Mouse (Mus musculus) forebrain, postnatal 0 days (tissue): ENCODE results near the gene Hoxa13. TPM values are rescaled to one million over a fixed set of nuclear protein-coding genes. Genes with fewer than 3 reads are reported as not detected.

ENCODE experiments used
- ATAC-seq: fragments of 200-750 bp; cut with Nextera tagmentation; 2 replicates; pipeline ENCODE4 v1.8.0; 2017; ENCODE audit warnings: mild to moderate bottlenecking, moderate library complexity
- DNase-seq: peaks from one replicate; pipeline ENCODE4 v3.0.0-alpha.2; 2015
- H3K27ac ChIP-seq: fragments of 300-500 bp; sonication (generic); 2 replicates; pipeline ENCODE4 v1.5.1; 2014; ENCODE audit warnings: low read depth, mild to moderate bottlenecking, antibody characterized with exemption, low read length, moderate library complexity, mixed read lengths
- H3K27me3 ChIP-seq: fragments of 300-500 bp; sonication (generic); 2 replicates; pipeline ENCODE4 v1.6.1; 2014; ENCODE audit warnings: mild to moderate bottlenecking, low read length, mixed read lengths; ENCODE audit not compliant: insufficient read depth
- H3K36me3 ChIP-seq: fragments of 300-500 bp; sonication (generic); 2 replicates; pipeline ENCODE4 v1.6.1; 2014; ENCODE audit warnings: mild to moderate bottlenecking, moderate library complexity; ENCODE audit not compliant: insufficient read depth
- H3K4me1 ChIP-seq: fragments of 300-500 bp; sonication (generic); 2 replicates; pipeline ENCODE4 v1.6.1; 2014; ENCODE audit warnings: antibody characterized with exemption; ENCODE audit not compliant: insufficient read depth
- H3K4me2 ChIP-seq: fragments of 300-500 bp; sonication (generic); 2 replicates; pipeline ENCODE4 v1.6.1; 2014; ENCODE audit warnings: low read depth, mild to moderate bottlenecking, moderate library complexity
- H3K4me3 ChIP-seq: fragments of 300-500 bp; sonication (generic); 2 replicates; pipeline ENCODE4 v1.5.1; 2014; ENCODE audit warnings: low read depth, low read length, mixed read lengths
- H3K9ac ChIP-seq: fragments of 300-500 bp; sonication (generic); 2 replicates; pipeline ENCODE4 v1.6.1; 2014; ENCODE audit warnings: mild to moderate bottlenecking
- H3K9me3 ChIP-seq: fragments of 300-500 bp; sonication (generic); 2 replicates; pipeline ENCODE4 v1.6.1; 2016; ENCODE audit warnings: low read length
- CTCF ChIP-seq: sonication (generic); IDR thresholded peaks from 2 replicates; pipeline ENCODE4 v1.5.1; 2016; ENCODE audit warnings: antibody characterized with exemption, control low read depth, low read depth
- WGBS: fragments of 180-500 bp; shearing (Covaris S2); extraction: QIAGEN DNeasy Blood & Tissue Kit; methylation state at CpG from one replicate; pipeline ENCODE4 v1.1.7; 2014; 5-methylcytosine and 5-hydroxymethylcytosine counted together
- polyA plus RNA-seq: library from polyadenylated mRNA; unstranded; fragments of >200 nt; fragmentation: Nextera tagmentation; extraction: Ambion mirVana; gene quantifications from 2 replicates; pipeline ENCODE4 v1.2.1, GENCODE M21; 2015
- total RNA-seq: library from RNA; depleted of rRNA; stranded (reverse); fragments of >200 nt; gene quantifications from 2 replicates; pipeline ENCODE4 v1.2.3, GENCODE M21; 2014

Gene Hoxa13
- total and polyA plus RNA-seq, 2 experiments from 2014 or later = not detected

GRCm38 (mm10) chr6:52245040-52245756 is 15.5 kb downstream of the Hoxa13 start:
- Histone ChIP-seq H3K27ac (no peak overlapping the region), H3K4me1 (no peaks in the 10 kb centered on the region), H3K4me2 (no peak overlapping the region), H3K4me3 (no peak overlapping the region), H3K27me3 (peaks cover 97% of the 10 kb centered on the region), H3K9ac (no peak overlapping the region), H3K9me3 (no peaks in the 10 kb centered on the region), H3K36me3 (no peaks in the 10 kb centered on the region)
- WGBS = 2% methylated on average over 71 of the region's 71 CpGs
- ATAC-seq (no peak), DNase-seq (no peak)
- TF ChIP-seq CTCF = no peak

DNA sequence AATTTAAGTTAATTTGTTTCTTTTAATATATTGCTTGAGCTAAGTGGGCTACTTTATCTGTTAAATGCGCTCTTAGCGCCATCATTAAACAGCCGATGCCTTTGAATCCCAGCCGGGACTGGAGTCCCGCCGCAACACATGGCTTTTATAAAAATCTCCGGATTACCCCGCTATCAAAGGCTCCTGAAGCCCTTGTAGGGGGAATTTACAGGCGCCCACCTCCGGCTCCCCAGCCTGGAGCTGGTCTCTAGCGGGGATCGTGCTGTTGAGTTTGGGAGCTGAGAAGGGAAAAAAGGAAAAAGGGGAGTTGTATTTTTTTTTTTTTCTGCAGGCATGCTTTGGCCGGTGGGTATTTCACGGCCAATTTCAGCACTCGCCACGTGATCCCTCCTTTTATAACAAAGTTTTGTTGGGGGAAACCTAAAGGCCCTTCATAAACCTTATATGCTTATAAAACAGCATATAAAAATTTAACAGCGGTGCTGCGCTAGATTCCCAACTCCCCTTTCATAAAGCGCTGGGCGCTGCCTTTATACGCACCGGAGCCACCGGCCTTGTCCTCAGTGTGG is 16.1 kb downstream of the Hoxa13 start:
- no peak for TF ChIP-seq CTCF
- WGBS = 1% methylated on average over 23 of the region's 23 CpGs
- H3K27ac ChIP-seq = no peak overlapping the region
- peaks cover 97% of the 10 kb centered on the region for H3K27me3 ChIP-seq
- H3K4me3 ChIP-seq = no peak overlapping the region
- H3K9ac ChIP-seq = no peak overlapping the region
- H3K9me3 ChIP-seq = no peaks in the 10 kb centered on the region
- no peak overlapping the region for H3K4me2 ChIP-seq
- ATAC-seq (no peak), DNase-seq (no peak)
- H3K4me1 ChIP-seq = no peaks in the 10 kb centered on the region
- H3K36me3 ChIP-seq = no peaks in the 10 kb centered on the region

DNA sequence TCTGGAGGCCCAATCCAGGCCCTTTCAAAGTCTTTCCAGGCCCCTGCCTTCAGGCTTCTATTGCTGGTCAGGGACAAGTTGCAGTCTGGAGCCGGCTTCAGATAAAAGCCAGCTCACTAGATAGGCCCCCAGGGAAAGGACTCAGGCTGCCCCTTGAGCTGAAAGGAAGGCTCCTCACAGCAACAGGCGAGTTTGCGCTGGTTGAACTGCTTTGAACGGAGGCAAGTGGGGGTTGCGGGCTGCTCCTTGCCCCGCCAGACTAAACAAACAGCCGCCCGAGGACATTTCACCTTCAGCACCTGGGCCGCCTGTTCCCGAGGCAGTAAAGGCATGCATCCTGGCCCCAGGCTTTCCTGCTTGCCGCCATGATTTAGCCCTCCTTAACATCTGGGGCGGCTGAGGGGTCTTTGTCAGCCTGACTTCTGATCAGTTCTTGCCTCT is 17.0 kb downstream of the Hoxa13 start:
- ATAC-seq (no peak), DNase-seq (no peak)
- H3K27me3 ChIP-seq = peaks cover 98% of the 10 kb centered on the region
- no peak overlapping the region for H3K4me2 ChIP-seq
- H3K4me3 ChIP-seq = no peak overlapping the region
- H3K27ac ChIP-seq = no peak overlapping the region
- no peaks in the 10 kb centered on the region for H3K9me3 ChIP-seq
- no peak for TF ChIP-seq CTCF
- no peaks in the 10 kb centered on the region for H3K36me3 ChIP-seq
- no peaks in the 10 kb centered on the region for H3K4me1 ChIP-seq
- WGBS = 1% methylated on average over 12 of the region's 12 CpGs
- H3K9ac ChIP-seq = no peak overlapping the region

DNA sequence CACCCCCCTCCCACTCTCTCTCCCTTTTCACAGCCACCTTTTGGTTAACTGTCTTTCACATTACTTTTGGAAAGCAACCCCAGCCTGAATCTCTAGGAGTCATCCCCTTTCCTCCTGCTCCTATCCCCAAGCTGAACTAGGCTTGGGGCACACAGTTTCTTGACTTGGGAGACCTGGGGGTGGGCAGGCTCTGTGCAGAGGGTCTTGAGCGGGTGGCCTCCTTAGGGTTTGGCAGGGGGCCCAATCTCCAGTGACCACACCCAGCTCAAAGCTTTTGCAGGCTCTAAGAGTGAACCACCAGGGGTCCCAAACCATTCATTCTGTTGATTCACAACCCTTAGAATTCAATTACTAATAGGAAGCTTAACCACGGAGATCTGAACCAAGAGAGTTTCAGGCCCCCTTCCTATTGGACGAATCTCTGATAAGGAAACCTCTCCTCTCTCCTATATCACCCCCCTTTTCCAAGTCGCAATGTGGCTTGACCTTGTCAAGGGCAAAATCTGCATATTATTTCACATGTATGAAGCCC is 17.8 kb downstream of the Hoxa13 start:
- Histone ChIP-seq H3K4me1 (no peaks in the 10 kb centered on the region), H3K9me3 (no peaks in the 10 kb centered on the region), H3K9ac (no peak overlapping the region), H3K4me3 (no peak overlapping the region), H3K4me2 (no peak overlapping the region), H3K36me3 (no peaks in the 10 kb centered on the region), H3K27me3 (peaks cover 98% of the 10 kb centered on the region), H3K27ac (no peak overlapping the region)
- no peak for DNase-seq
- WGBS = 6% methylated on average over 4 of the region's 4 CpGs
- no peak for ATAC-seq
- TF ChIP-seq CTCF = no peak

- no peak for TF ChIP-seq CTCF
- Histone ChIP-seq H3K9me3 (no peaks in the 10 kb centered on the region), H3K4me1 (no peaks in the 10 kb centered on the region), H3K9ac (no peak overlapping the region), H3K27me3 (peaks cover 98% of the 10 kb centered on the region), H3K4me3 (no peak overlapping the region), H3K36me3 (no peaks in the 10 kb centered on the region), H3K27ac (no peak overlapping the region), H3K4me2 (no peak overlapping the region)
- DNase-seq (no peak), ATAC-seq (no peak)
- 6% methylated on average over 9 of the region's 9 CpGs for WGBS
Observed at GRCm38 (mm10) chr6:52241001-52241621, 19.6 kb downstream of the Hoxa13 start.

DNA sequence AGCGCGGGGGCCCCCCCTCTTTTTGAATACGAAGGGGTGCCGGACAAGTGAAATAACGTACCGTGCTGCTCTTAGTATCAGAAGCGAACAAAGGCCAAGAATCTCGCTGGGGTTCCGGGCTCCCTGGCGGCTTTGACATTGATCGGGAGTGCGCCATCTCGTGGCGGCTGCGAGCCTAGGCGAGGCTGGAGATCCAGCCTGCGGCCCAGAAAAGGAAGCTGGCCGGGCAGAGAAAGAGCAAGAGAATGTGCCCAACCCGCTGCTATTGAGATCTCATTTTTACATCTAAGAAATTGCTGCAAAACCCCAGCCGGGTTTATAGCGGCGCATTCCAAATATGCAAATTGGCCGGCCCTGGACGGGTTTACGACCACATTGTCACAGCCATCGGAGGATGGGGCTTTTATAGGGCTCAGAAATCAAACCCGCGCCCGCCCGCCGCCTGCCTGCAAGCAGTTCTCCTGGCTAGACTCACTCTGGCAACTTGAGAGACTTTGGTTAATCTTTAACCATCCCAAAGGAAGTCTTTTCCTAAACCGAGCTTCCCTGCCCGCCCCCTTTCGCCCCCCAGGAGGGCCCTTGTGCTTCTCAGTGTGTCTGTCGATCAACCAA is 20.2 kb downstream of the Hoxa13 start, which contains the start of gene Hoxa10:
Gene Hoxa10, minus strand, starts transcription at position 466 of the 612 bp plus-strand sequence.
- ATAC-seq = no peak; the same call in 1 of the 2 replicates
- no peaks in the 10 kb centered on the region for H3K4me1 ChIP-seq
- no peak within 1 kb of the TSS for H3K4me2 ChIP-seq
- H3K9me3 ChIP-seq = no peaks in the 10 kb centered on the region
- no peak within 1 kb of the TSS for H3K9ac ChIP-seq
- H3K4me3 ChIP-seq = no peak within 1 kb of the TSS
- H3K36me3 ChIP-seq = no peaks in the 10 kb centered on the region
- H3K27me3 ChIP-seq = peaks cover 98% of the 10 kb centered on the region
- WGBS = 2% methylated on average over 35 of the region's 35 CpGs
- no peak within 1 kb of the TSS for H3K27ac ChIP-seq
- peak; percentile 75 for DNase-seq
- peak; percentile 68 for TF ChIP-seq CTCF
